Mouse (Mus musculus) v-Abl transformed pro-B cells (cell line): ENCODE data around the gene Cep57l1.

ENCODE experiments used
- in situ Hi-C, 2 experiments: fragments of 400-800 bp; cut with MboI; formaldehyde crosslinking; loops; one replicate each; pipeline ENCODE4 v1.15.1; 2025; ENCODE audit not compliant: unreplicated experiment in 2 of 2

Cep57l1 gene

GRCm38 (mm10) chr10:41689941-41690887 is 119.5 kb downstream of the Cep57l1 start:
- in situ Hi-C loops: loop anchor here (5.0 to 10.0 kb wide), 7 partner anchors 255 to 685 kb away; partner anchors contain the start of genes Ak9 (in 1 of the 2) and Fig4 (in 1 of the 2)

- in situ Hi-C loops: loop anchor here (5.0 to 10.0 kb wide), 6 partner anchors 167 to 680 kb away; partner anchors contain the start of genes Cd164 (in 2 of the 2), Ak9 (in 1 of the 2) and Fig4 (in 1 of the 2)
Measured at GRCm38 (mm10) chr10:41684548-41684996, 125.1 kb downstream of the Cep57l1 start.

GRCm38 (mm10) chr10:41682546-41683393 is 126.9 kb downstream of the Cep57l1 start:
- in situ Hi-C loops: loop anchor here (5.0 to 10.0 kb wide), 6 partner anchors 165 to 678 kb away; partner anchors contain the start of genes Cd164 (in 2 of the 2), Ak9 (in 1 of the 2) and Fig4 (in 1 of the 2)

- in situ Hi-C loops: no loop called here
Measured at GRCm38 (mm10) chr10:41678746-41679360, 130.8 kb downstream of the Cep57l1 start.

- in situ Hi-C loops: no loop called here
Measured at GRCm38 (mm10) chr10:41677396-41677795, 132.3 kb downstream of the Cep57l1 start.

GRCm38 (mm10) chr10:41676661-41677061 is 133.0 kb downstream of the Cep57l1 start:
- in situ Hi-C loops: no loop called here

- in situ Hi-C loops: no loop called here
Measured at GRCm38 (mm10) chr10:41675842-41676571, 133.7 kb downstream of the Cep57l1 start.

- in situ Hi-C loops: no loop called here
Measured at GRCm38 (mm10) chr10:41675243-41675642, 134.4 kb downstream of the Cep57l1 start.

- in situ Hi-C loops: no loop called here
Measured at GRCm38 (mm10) chr10:41674362-41674761, 135.3 kb downstream of the Cep57l1 start.

GRCm38 (mm10) chr10:41670196-41670595 is 139.5 kb downstream of the Cep57l1 start:
- in situ Hi-C loops: no loop called here
